Mouse (Mus musculus): ENCODE data around the gene Trim31.
A peak's percentile ranks its signal among the peaks of the same experiment; 100 is the strongest.
"Not testable (repeated sequence)": the region's sequence is repeated elsewhere in the genome, so short reads cannot be mapped to it uniquely, and the experiment has no call there.

Gene Trim31

GRCm38 (mm10) chr17:36897552-36898205 is at the start of gene Trim31:
Gene Trim31 (plus strand): TSS chr17:36898118.
- no peak for DNase-seq (ENCODE audit: low spot score)

DNA sequence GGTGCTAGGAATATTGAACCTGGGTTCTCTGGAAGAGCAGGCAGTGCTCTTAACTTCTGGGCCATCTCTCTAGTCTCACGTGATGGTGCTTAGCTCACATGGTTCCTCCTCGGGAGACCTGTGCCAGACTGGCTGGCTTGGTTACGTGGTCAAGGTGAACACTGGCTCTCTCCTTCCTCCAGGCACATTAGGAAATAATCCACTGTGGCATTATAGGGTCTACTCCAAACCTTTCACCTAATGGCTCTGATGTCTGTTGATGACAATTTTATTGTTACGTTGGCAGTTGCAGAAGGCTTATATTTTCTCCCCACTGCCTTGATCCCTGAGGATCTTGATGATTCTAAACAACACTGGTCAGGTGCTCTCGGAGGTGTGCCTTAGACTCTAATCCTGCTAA is 49.0 kb upstream of the Trim31 start:
- no peak for DNase-seq (ENCODE audit: low spot score)

- DNase-seq (ENCODE audit: low spot score), result no peak
These were observed 47.9 kb upstream of the Trim31 start for GRCm38 (mm10) chr17:36849992-36850391.

DNA sequence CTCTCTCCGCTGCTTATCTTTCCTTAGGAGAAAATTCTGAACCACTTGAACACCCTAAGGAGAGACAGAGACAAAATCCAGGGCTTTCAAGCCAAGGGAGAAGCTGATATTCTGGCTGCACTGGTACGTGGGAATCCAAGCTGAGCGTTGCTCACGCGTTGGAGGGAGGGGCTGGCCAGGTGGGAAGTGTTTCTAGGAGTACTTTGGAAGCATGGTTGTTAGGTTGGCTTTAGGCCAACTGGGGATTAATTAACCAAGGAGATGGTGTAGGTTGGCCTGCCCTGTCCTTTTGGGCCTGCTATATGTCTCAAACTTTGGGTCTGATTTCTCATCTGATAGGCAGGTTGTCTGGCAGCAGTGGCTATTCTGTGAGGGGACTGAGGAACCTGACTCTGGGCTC is 46.7 kb upstream of the Trim31 start:
- DNase-seq (ENCODE audit: low spot score), result no peak

DNA sequence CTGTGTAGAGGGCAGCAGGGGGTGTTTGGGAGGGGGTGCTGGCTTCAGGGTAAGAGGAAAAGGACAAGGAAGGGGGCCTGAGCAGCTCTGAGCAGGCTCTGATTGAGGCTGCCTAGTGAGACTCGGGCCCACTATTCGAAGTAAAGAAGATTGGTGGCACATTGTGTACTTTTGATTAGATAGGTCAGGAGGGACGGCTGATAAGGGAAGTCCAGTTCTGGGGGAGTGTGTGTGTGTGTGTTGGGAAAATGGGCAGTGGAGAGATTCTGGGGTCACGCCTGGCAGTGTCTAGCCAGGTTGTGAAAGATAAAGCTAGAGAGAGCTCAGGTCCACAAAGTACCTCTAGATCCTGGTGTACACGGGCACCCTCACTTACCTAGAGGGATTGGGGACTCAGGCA is 46.3 kb upstream of the Trim31 start:
- no peak for DNase-seq (ENCODE audit: low spot score)

GRCm38 (mm10) chr17:36855484-36855883 is 42.4 kb upstream of the Trim31 start:
- DNase-seq (ENCODE audit: low spot score), result no peak

- no peak for DNase-seq (ENCODE audit: low spot score)
These were observed 41.7 kb upstream of the Trim31 start for GRCm38 (mm10) chr17:36856236-36856635.

DNA sequence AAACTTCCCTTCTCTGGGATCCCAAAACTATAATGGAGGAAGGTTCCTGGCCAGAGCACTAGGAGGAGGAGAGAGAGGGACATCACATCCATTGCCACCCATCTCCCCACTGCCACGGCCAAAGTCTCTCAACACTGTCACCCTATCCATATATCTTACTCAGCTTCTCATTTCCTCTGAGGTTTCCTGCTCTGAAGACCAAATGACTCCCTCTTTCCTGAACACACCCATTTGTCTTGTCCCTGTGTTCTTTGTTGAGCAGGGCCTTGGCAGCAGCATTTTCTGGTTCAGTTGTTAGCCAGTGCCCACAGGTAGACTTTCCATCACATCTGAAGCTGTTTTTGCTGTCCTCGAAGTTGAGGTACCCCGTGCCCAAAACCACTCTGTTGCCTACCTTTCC is 39.7 kb upstream of the Trim31 start:
- DNase-seq (ENCODE audit: low spot score), result no peak

DNA sequence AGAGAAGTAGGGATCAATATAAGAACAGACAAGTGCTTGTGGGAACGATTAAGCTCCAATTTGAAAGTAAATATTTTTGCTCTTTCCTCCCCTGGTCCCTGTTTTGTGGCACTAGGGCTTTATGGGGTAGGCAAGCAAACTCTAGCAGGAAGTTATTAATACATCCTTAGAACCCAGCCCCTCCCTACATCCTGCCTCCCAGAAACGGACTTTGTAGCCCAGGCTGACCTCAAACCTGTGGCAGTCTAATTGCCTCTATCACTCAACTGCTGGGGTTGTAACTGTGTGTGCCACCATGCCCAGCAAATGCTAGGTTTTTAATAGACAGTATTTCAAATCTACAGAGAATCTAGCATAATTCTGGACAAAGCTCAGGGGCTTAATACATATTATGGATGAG is 36.2 kb upstream of the Trim31 start:
- no peak for DNase-seq (ENCODE audit: low spot score)

DNA sequence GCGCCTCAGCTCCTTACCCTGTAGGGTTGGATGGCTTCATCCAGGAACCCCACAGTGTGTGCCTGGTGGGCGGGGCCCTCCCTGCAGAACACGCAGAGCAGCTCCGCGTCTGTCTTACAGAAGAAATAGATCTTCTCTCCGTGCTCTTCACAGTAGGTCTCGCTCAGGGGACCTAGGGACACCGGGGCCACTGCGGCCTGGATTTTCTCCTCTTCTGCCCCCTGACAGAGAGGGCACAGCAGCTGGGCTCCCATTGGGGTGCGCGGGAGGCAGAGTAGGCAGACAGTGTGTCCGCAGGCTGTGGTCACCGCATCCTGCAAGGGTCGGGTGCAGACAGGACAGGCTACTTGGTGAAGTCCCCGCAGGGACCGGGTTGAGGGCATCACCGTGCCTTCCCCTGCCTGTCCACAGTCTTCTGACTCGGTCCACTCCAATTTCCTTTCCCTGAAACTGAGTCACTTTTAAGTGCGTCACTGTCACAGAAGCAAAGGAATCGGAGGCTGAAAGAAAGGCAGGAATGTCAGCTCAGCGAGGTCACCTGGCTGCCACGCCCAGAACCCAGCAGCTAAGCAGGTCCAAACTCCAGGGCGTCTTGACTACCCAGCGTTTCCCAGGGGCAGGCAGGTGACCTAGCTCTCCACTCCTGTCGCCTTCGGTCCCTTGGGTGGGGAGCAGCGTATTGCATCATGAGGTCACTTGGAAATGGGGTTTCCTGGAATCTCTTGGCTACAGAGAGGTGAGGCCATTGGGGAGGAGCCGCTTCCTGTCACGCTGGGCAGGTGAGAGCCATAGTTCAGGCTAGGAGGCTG is 31.0 kb upstream of the Trim31 start, which contains the start of gene Trim15:
Gene Trim15, minus strand, starts transcription at position 492 of the 809 bp plus-strand sequence.
- DNase-seq (ENCODE audit: low spot score), result no peak

GRCm38 (mm10) chr17:36868836-36869235 is 29.1 kb upstream of the Trim31 start:
- no peak for DNase-seq (ENCODE audit: low spot score)

DNA sequence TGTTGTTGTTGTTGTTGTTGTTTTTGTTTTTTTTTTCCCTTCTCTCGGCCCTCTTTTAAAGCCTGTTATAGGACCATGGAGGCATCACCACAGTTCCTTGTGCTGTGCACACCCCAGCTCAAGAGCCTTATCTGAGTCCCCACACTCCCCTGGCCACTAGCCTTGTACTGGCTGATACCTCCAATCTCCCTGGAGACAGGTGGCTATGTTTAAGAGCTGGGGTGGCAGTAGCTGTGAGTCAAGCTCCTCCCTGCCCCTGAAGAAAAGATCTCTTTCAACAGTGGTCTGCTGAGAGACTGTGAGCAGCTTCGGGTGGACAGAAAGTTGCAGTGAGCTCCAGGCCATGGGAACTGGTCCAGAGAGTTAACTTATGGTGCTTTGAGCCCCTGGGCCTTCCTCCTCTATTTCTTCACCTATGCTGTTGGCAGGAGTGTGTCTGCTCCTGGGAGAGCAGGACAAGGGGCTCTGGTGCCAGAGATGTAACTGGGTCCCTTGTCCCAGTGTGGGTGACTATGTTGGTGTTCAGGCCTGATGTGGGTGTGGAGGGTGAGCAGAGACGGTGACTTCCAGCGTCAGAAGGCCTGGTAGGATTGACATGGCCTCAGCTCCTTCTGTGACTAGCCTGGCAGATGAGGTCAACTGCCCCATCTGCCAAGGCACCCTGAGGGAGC is 28.5 kb upstream of the Trim31 start, which contains the start of gene Trim10:
Gene Trim10, plus strand, starts transcription at position 291 of the 671 bp plus-strand sequence.
- DNase-seq (ENCODE audit: low spot score), result no peak

- no peak for DNase-seq (ENCODE audit: low spot score)
These were observed 27.7 kb upstream of the Trim31 start for GRCm38 (mm10) chr17:36869955-36870810.

DNA sequence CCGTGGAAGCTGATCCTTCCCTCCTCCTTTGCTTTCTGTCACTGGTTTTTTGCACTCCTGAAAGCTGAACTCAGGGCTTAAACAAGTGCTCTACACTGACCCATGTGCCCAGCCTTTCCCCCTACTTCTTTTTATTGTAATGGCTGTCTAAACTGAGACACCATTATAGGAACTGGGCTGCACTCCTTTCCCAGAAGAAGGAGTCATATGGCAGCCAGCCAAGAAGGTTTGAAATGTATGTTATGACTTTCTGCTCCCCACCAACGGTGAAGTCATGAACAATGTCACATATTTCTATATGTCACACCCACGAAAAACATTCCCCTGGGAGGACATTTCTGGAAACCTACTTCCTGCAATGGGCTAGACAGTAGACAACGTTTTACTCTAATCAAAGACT is 23.3 kb upstream of the Trim31 start:
- no peak for DNase-seq (ENCODE audit: low spot score)

DNA sequence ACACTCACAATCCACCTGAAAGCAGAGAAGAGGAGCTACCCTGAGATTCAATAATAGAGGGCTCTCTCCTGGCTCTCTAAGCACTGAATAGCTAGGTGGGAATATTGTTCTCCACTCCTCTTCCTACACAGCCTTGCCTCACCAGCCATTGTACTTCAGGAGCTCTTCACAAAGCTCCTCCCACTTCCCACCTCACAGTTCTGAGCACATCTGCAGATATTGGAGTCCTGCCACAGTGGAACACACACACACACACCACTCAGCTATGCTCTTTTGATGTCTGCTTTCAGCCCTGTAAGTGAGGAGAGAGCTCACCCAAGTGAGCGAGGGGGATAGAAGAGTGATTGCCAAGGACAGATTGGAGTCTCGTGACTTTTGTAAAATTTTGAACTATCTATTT is 14.6 kb upstream of the Trim31 start:
- no peak for DNase-seq (ENCODE audit: low spot score)

- DNase-seq (ENCODE audit: low spot score), result no peak
These were observed 12.7 kb upstream of the Trim31 start for GRCm38 (mm10) chr17:36885132-36885790.

GRCm38 (mm10) chr17:36890073-36890903 is 7.6 kb upstream of the Trim31 start, which contains the start of gene Trim40:
Gene Trim40 (minus strand): TSS chr17:36890123.
- no peak for DNase-seq (ENCODE audit: low spot score)

GRCm38 (mm10) chr17:36891496-36891895 is 6.4 kb upstream of the Trim31 start:
- not testable (repeated sequence) for DNase-seq (ENCODE audit: low spot score)

DNA sequence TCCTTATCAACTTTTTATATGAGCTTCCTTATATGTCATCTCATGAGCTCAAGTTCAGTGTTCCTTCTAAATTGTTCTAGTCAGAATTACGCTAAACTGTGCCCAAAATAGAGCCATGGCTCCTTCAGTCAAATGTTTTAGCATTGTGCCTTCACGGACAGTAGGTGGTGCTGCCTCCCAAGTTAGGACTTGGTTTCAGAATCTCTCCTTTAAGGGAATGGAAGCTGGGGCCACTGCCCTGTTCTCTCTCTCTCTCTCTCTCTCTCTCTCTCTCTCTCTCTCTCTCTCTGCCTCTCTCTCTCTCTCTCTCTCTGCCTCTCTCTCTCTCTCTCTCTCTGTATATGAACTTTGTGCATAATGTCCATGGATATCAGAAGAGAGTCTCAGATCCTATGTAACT is 5.6 kb upstream of the Trim31 start:
- peak; percentile 19 for DNase-seq (ENCODE audit: low spot score)

DNA sequence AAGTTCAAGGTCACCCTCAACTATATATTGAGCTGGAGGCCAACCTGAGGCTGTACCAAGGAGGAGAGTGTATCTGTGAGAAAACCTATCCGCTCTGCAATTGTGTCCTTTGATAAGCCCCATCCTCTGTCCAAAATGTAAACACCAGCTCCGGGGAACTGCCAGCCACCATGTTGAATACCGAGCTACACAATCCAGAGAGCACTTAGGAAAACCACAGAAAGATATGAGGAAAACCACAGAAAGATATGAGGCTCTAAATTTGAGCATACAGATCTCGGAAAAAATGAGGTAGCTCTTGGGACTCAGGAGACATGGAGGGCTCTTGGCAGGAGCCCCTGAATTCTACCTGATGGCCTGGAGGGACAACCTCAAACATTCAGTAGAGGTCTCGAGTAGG is 4.5 kb upstream of the Trim31 start:
- no peak for DNase-seq (ENCODE audit: low spot score)
